Mouse (Mus musculus) small intestine, adult 2 months (tissue): ENCODE measurements around the gene Il22ra2. TPM values are rescaled to one million over a fixed set of nuclear protein-coding genes. Genes with fewer than 3 reads are reported as not detected.

Experiments
- H3K27ac ChIP-seq: fragments of 200-500 bp; 2 replicates; pipeline ENCODE4 v1.5.1; 2012; ENCODE audit warnings: low read depth, low read length, control low read depth, inconsistent platforms; ENCODE audit not compliant: insufficient read depth
- H3K27me3 ChIP-seq: fragments of 200-500 bp; 2 replicates; pipeline ENCODE4 v1.6.1; 2012; ENCODE audit warnings: mild to moderate bottlenecking, moderate library complexity, low read length, inconsistent platforms; ENCODE audit not compliant: control insufficient read depth, insufficient read depth
- H3K36me3 ChIP-seq: fragments of 200-500 bp; 2 replicates; pipeline ENCODE4 v1.6.1; 2012; ENCODE audit warnings: mild to moderate bottlenecking, low read length, control low read depth, inconsistent platforms; ENCODE audit not compliant: control insufficient read depth, insufficient read depth
- H3K4me1 ChIP-seq: fragments of 200-500 bp; 2 replicates; pipeline ENCODE4 v1.6.1; 2012; ENCODE audit warnings: low read length, inconsistent platforms, mixed read lengths; ENCODE audit not compliant: control insufficient read depth, insufficient read depth, insufficient read length
- H3K4me3 ChIP-seq: fragments of 200-500 bp; 2 replicates; pipeline ENCODE4 v1.5.1; 2012; ENCODE audit warnings: low read depth, mild to moderate bottlenecking, control low read depth, inconsistent platforms, low read length, moderate library complexity
- CTCF ChIP-seq: fragments of 200-500 bp; IDR thresholded peaks from 2 replicates; pipeline ENCODE4 v1.5.1; 2012; ENCODE audit warnings: low read depth, mild to moderate bottlenecking, control low read depth, inconsistent platforms, low read length, moderate library complexity, mixed read lengths; ENCODE audit not compliant: insufficient replicate concordance, insufficient read length; ENCODE audit errors: extremely low read depth
- POLR2A ChIP-seq: fragments of 200-500 bp; IDR thresholded peaks from 2 replicates; pipeline ENCODE4 v1.6.1; 2012; ENCODE audit warnings: low read depth, mild to moderate bottlenecking, control low read depth, inconsistent platforms, low read length, moderate library complexity
- WGBS: fragments of 180-500 bp; shearing (Covaris S2); methylation state at CpG from one replicate; pipeline ENCODE4 v1.1.7; 2018; 5-methylcytosine and 5-hydroxymethylcytosine counted together
- polyA plus RNA-seq: library from polyadenylated mRNA; depleted of rRNA; stranded (reverse); fragments of >200 nt; gene quantifications from 2 replicates; pipeline ENCODE4 v1.2.3, GENCODE M21; 2012; rRNA removed

The Il22ra2 gene
- polyA plus RNA-seq, 1 experiment = 0.58 TPM

DNA sequence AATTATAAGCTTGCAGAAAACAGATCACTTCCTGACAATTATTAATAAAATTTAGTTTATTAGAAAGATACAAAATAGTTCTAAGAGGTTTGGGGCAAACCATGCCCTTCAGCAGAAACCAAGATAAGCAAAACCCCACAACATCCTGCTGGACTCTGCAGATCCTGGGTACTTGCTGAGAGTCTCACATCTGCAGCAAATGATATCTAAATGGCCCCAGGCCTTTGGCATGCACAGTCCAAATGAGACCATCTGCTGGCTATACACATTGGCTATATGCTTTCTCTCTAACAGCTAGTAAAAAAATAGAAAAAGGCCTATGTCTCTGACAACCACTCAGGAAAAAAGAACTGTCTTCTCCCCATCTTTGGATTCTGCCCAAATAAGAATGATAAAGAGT, 50.2 kb downstream of the Il22ra2 start:
- no peaks in the 10 kb centered on the region for H3K36me3 ChIP-seq
- no peak overlapping the region for H3K27ac ChIP-seq
- no peaks in the 10 kb centered on the region for H3K27me3 ChIP-seq
- no peak for TF ChIP-seq CTCF
- TF ChIP-seq POLR2A = no peak
- no peaks in the 10 kb centered on the region for H3K4me1 ChIP-seq
- H3K4me3 ChIP-seq = no peak overlapping the region

GRCm38 (mm10) chr10:19673146-19673545, 51.3 kb downstream of the Il22ra2 start:
- no peaks in the 10 kb centered on the region for H3K36me3 ChIP-seq
- H3K4me1 ChIP-seq = no peaks in the 10 kb centered on the region
- WGBS = 65% methylated on average over 1 of the region's 1 CpGs
- no peaks in the 10 kb centered on the region for H3K27me3 ChIP-seq
- no peak overlapping the region for H3K4me3 ChIP-seq
- H3K27ac ChIP-seq = no peak overlapping the region
- TF ChIP-seq POLR2A = no peak
- TF ChIP-seq CTCF = no peak

Other genes with a start within 250 kb of the Il22ra2 start
- 17.7 and 37.4 TPM in 2 replicates for gene Ifngr1, start 30.0 kb upstream of the Il22ra2 start, polyA plus RNA-seq
- not detected in 2 replicates for gene Il20ra, start 90.6 kb downstream of the Il22ra2 start, polyA plus RNA-seq
- gene Slc35d3, start 229.5 kb downstream of the Il22ra2 start, polyA plus RNA-seq = 0.94 and 1.0 TPM in 2 replicates